Mouse (Mus musculus) cerebellum, adult 2 months (tissue): ENCODE results near the gene Cntnap2.

Experiments used
- CTCF ChIP-seq: fragments of 200-500 bp; IDR thresholded peaks from 2 replicates; pipeline ENCODE4 v1.5.1; 2011; ENCODE audit warnings: low read depth, mild to moderate bottlenecking, control low read depth, low read length, moderate library complexity, borderline replicate concordance; ENCODE audit not compliant: insufficient read depth
- POLR2A ChIP-seq: fragments of 200-500 bp; IDR thresholded peaks from 2 replicates; pipeline ENCODE4 v1.6.1; 2011; ENCODE audit warnings: low read length, control low read depth, borderline replicate concordance; ENCODE audit not compliant: insufficient read depth

DNA sequence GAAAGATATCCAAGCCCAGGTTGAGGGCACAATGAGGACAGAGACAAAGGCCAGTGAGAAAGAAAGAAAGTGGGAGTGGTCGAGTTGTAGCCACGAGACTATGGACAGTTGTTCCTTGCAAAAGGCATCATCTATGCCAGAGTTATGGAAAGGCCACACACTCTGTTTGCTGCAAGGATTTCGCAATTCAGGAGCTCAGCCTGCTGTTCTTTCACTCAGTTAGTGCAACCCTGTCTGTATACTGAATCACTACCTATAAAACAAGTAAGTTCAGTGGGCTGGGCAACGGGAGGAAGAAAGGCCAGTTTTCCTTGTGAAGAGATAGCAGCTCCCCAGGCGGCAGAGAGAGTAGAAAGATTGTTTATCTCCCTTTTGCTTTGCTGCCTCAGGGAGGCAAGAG, 1801.9 kb downstream of the Cntnap2 start:
- no peak for TF ChIP-seq CTCF
- no peak for TF ChIP-seq POLR2A
